Comparison of ENCODE assay signal across 8 mouse cellular contexts in the genomic region with DNA sequence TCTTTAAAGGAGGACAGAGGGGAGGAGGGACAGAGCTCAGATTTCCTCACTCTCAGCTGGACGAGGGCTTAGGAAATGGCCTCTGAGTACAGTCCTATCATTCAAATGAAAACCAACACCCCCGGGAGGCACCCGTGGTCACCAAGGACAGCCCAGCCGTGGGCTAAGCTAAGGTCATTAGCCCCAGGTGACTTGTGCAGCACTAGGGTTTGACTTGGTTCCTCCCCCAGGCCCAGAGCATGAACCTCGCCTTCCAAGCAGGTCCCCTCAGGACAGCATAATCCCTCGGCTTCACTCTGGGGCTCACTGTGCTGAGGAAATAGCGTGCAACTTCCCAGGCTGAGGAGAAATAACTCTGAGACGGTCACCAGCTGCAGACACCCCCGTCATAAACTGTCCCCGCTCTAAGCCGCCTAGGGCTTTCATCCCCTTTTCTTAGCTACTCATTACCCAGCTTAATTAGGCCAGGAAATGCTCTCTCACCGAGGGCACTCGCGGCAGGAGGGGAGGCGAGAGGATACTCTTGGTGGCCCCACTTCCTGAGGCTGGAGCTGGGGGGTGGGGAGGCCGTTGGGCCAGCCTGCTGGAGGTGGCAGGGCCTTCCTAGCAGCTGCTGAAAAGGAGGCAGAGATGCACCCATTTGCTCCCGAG.
A peak's percentile ranks its signal among the peaks of the same experiment; 100 is the strongest.
DNase-seq lines count a peak whose midpoint lies in the region; ATAC-seq and TF ChIP-seq lines count a peak whose summit lies in the region.

No protein-coding gene starts in this region.

- peak; percentile 34 for DNase-seq in lung, embryonic 14.5 days
- no peak for DNase-seq in lung, adult 2 months
- peak; percentile 27 for DNase-seq in cerebellum, adult 9-11 months
- peak; percentile 35 for DNase-seq in hindbrain, postnatal 0 days (ENCODE audit: low spot score)
- peak; percentile 32 to 71 for DNase-seq in spleen, postnatal 4 days (ENCODE audit: low spot score in 2 of 2)
- DNase-seq in natural killer cell, adult 2 months (ENCODE audit: low spot score in 2 of 2), result no peak

- H3K4me3 ChIP-seq in lung, embryonic 14.5 days (ENCODE audit: low read depth, low read length), result no peak overlapping the region
- H3K4me3 ChIP-seq in lung, adult 2 months (replicated peaks; ENCODE audit: extremely low read depth, low read depth, low read length), result no peak overlapping the region
- no peak overlapping the region for H3K4me3 ChIP-seq in forebrain, embryonic 15.5 days
- H3K4me3 ChIP-seq in hindbrain, postnatal 0 days (ENCODE audit: low read length), result no peak overlapping the region
- H3K4me3 ChIP-seq in liver, embryonic 12.5 days, result no peak overlapping the region

- H3K4me1 ChIP-seq in lung, embryonic 14.5 days (ENCODE audit: insufficient read depth), result 0 out of 2 replicates have a peak, but pooled peaks cover 3% of the 10 kb centered on the region
- H3K4me1 ChIP-seq in lung, adult 2 months (ENCODE audit: control insufficient read depth, insufficient read depth, low read length), result no peaks in the 10 kb centered on the region
- peaks cover 13% of the 10 kb centered on the region for H3K4me1 ChIP-seq in forebrain, embryonic 15.5 days
- H3K4me1 ChIP-seq in hindbrain, postnatal 0 days (ENCODE audit: insufficient read depth, low read length), result 0 out of 2 replicates have a peak, but pooled peaks cover 4% of the 10 kb centered on the region
- H3K4me1 ChIP-seq in liver, embryonic 12.5 days, result peaks cover 65% of the 10 kb centered on the region

- 0 out of 2 replicates have a peak overlapping the region, but pooled peaks have one; percentile 15 for H3K27ac ChIP-seq in lung, embryonic 14.5 days (ENCODE audit: low read depth)
- peak overlapping the region; percentile 56 for H3K27ac ChIP-seq in forebrain, embryonic 15.5 days (replicated peaks)
- H3K27ac ChIP-seq in hindbrain, postnatal 0 days, result peak overlapping the region; percentile 51; the same call in 1 of the 2 replicates
- H3K27ac ChIP-seq in liver, embryonic 12.5 days, result peak overlapping the region; percentile 8; the same call in 1 of the 2 replicates

- peak; percentile 58 for ATAC-seq in lung, embryonic 14.5 days (ENCODE audit: insufficient read depth)
- ATAC-seq in forebrain, embryonic 15.5 days (replicated peaks), result no peak
- ATAC-seq in hindbrain, postnatal 0 days, result peak; percentile 66
- ATAC-seq in liver, embryonic 12.5 days, result no peak

- WGBS in lung, embryonic 14.5 days, result 5% methylated on average over 17 of the region's 17 CpGs
- WGBS in lung, adult 2 months, result 11% methylated on average over 17 of the region's 17 CpGs
- WGBS in forebrain, embryonic 15.5 days, result 3% methylated on average over 17 of the region's 17 CpGs
- 10% methylated on average over 17 of the region's 17 CpGs for WGBS in hindbrain, postnatal 0 days
- WGBS in liver, embryonic 12.5 days (ENCODE audit: insufficient replicate concordance), result 23% methylated on average over 17 of the region's 17 CpGs

- no peak for TF ChIP-seq POLR2A in lung, adult 2 months (IDR thresholded peaks at IDR 0.05; ENCODE audit: borderline replicate concordance, extremely low read depth, low read depth, low read length)

- H3K9me3 ChIP-seq in lung, embryonic 14.5 days (ENCODE audit: low read depth, low read length), result no peaks in the 10 kb centered on the region
- no peaks in the 10 kb centered on the region for H3K9me3 ChIP-seq in forebrain, embryonic 15.5 days
- no peaks in the 10 kb centered on the region for H3K9me3 ChIP-seq in hindbrain, postnatal 0 days (ENCODE audit: low read length)
- no peaks in the 10 kb centered on the region for H3K9me3 ChIP-seq in liver, embryonic 12.5 days (replicated peaks)

- H3K27me3 ChIP-seq in lung, embryonic 14.5 days (ENCODE audit: insufficient read depth, low read length), result no peaks in the 10 kb centered on the region
- H3K27me3 ChIP-seq in forebrain, embryonic 15.5 days, result no peaks in the 10 kb centered on the region
- H3K27me3 ChIP-seq in hindbrain, postnatal 0 days (ENCODE audit: insufficient read depth, low read length), result no peaks in the 10 kb centered on the region
- H3K27me3 ChIP-seq in liver, embryonic 12.5 days (replicated peaks), result no peaks in the 10 kb centered on the region

- H3K36me3 ChIP-seq in lung, embryonic 14.5 days (ENCODE audit: insufficient read depth), result no peaks in the 10 kb centered on the region
- H3K36me3 ChIP-seq in forebrain, embryonic 15.5 days, result no peaks in the 10 kb centered on the region
- no peaks in the 10 kb centered on the region for H3K36me3 ChIP-seq in hindbrain, postnatal 0 days (ENCODE audit: insufficient read depth, low read length)
- H3K36me3 ChIP-seq in liver, embryonic 12.5 days, result no peaks in the 10 kb centered on the region

- no peak for TF ChIP-seq CTCF in lung, embryonic 14.5 days (IDR thresholded peaks at IDR 0.05; ENCODE audit: low read depth)
- TF ChIP-seq CTCF in lung, adult 2 months (IDR thresholded peaks at IDR 0.05; ENCODE audit: insufficient read depth, low read length), result no peak
- no peak for TF ChIP-seq CTCF in hindbrain, postnatal 0 days (IDR thresholded peaks at IDR 0.05; ENCODE audit: low read depth)

- H3K9ac ChIP-seq in lung, embryonic 14.5 days, result peak overlapping the region; percentile 17
- no peak overlapping the region for H3K9ac ChIP-seq in forebrain, embryonic 15.5 days (replicated peaks)
- no peak overlapping the region for H3K9ac ChIP-seq in hindbrain, postnatal 0 days (replicated peaks; ENCODE audit: low read length)
- H3K9ac ChIP-seq in liver, embryonic 12.5 days, result 0 out of 2 replicates have a peak overlapping the region, but pooled peaks have one; percentile 10

- peak overlapping the region; percentile 41 for H3K4me2 ChIP-seq in lung, embryonic 14.5 days
- H3K4me2 ChIP-seq in forebrain, embryonic 15.5 days (replicated peaks), result peak overlapping the region; percentile 6; the same call in 1 of the 2 replicates
- no peak overlapping the region for H3K4me2 ChIP-seq in hindbrain, postnatal 0 days (ENCODE audit: low read depth, low read length)
- H3K4me2 ChIP-seq in liver, embryonic 12.5 days, result peak overlapping the region; percentile 29; the same call in 1 of the 2 replicates

Comparison
In these comparisons a context has a peak if more than half of its experiments do, and no peak if none do; other contexts are left out.
1. DNase-seq: peak in lung, embryonic 14.5 days (single experiment), cerebellum, adult 9-11 months (single experiment), hindbrain, postnatal 0 days (single experiment) and spleen, postnatal 4 days (2 of 2); none in lung, adult 2 months (single experiment) and natural killer cell, adult 2 months (0 of 2).
2. ATAC-seq: peak in lung, embryonic 14.5 days (single experiment) and hindbrain, postnatal 0 days (single experiment); none in forebrain, embryonic 15.5 days (single experiment) and liver, embryonic 12.5 days (single experiment).
3. H3K9ac ChIP-seq: peak in lung, embryonic 14.5 days (single experiment) and liver, embryonic 12.5 days (single experiment); none in forebrain, embryonic 15.5 days (single experiment) and hindbrain, postnatal 0 days (single experiment).
4. Peak in every context shown above with its lines, with median percentiles within 50 percentile points of each other: H3K27ac ChIP-seq.